Mouse (Mus musculus) liver, embryonic 12.5 days (tissue): ENCODE measurements around the gene Dip2c. TPM values are rescaled to one million over a fixed set of nuclear protein-coding genes. Genes with fewer than 3 reads are reported as not detected.

Source experiments
- polyA plus RNA-seq: library from polyadenylated mRNA; unstranded; fragments of >200 nt; fragmentation: Nextera tagmentation; extraction: Ambion mirVana; gene quantifications from 2 replicates; pipeline ENCODE4 v1.2.1, GENCODE M21; 2016

Gene Dip2c
- polyA plus RNA-seq, 1 experiment from 2014 or later, result 1.2 TPM

Other genes with a start within 250 kb of the Dip2c start
- gene Larp4b, start 182.6 kb upstream of the Dip2c start, polyA plus RNA-seq, result 39.1 and 39.3 TPM in 2 replicates